Mouse (Mus musculus) bone marrow, adult 2 months (tissue): ENCODE results near the gene Ctbs. TPM values are rescaled to one million over a fixed set of nuclear protein-coding genes. Genes with fewer than 3 reads are reported as not detected.

ENCODE experiments used
- H3K27ac ChIP-seq: fragments of 200-500 bp; 2 replicates; pipeline ENCODE4 v1.5.1; 2012; ENCODE audit warnings: low read depth, mild to moderate bottlenecking, control low read depth, inconsistent platforms, low read length; ENCODE audit not compliant: control insufficient read depth, poor library complexity, insufficient read depth
- H3K4me1 ChIP-seq: fragments of 200-500 bp; 2 replicates; pipeline ENCODE4 v1.6.1; 2011; ENCODE audit warnings: low read length; ENCODE audit not compliant: control insufficient read depth, insufficient read depth
- H3K4me3 ChIP-seq: fragments of 200-500 bp; replicated peaks from 2 replicates; pipeline ENCODE3; 2011; ENCODE audit warnings: mild to moderate bottlenecking, low read depth, low read length, control low read depth; ENCODE audit not compliant: control insufficient read depth
- CTCF ChIP-seq: fragments of 200-500 bp; IDR thresholded peaks from 2 replicates; pipeline ENCODE4 v1.5.1; 2011; ENCODE audit warnings: low read length, control low read depth; ENCODE audit not compliant: control insufficient read depth, insufficient read depth
- POLR2A ChIP-seq: fragments of 200-500 bp; IDR thresholded peaks from 2 replicates; pipeline ENCODE4 v1.6.1; 2011; ENCODE audit warnings: low read depth, mild to moderate bottlenecking, control low read depth, low read length, borderline replicate concordance; ENCODE audit not compliant: control insufficient read depth
- WGBS: fragments of 180-500 bp; shearing (Covaris S2); methylation state at CpG from one replicate; pipeline ENCODE4 v1.1.7; 2018; 5-methylcytosine and 5-hydroxymethylcytosine counted together
- polyA plus RNA-seq: library from polyadenylated mRNA; stranded (reverse); fragments of >200 nt; gene quantifications from 2 replicates; pipeline ENCODE4 v1.2.4, GENCODE M21; 2011; ENCODE audit warnings: low replicate concordance; ENCODE audit not compliant: missing spikeins, insufficient read depth, insufficient read length

Gene Ctbs
- polyA plus RNA-seq, 1 experiment, result 3.3 TPM

DNA sequence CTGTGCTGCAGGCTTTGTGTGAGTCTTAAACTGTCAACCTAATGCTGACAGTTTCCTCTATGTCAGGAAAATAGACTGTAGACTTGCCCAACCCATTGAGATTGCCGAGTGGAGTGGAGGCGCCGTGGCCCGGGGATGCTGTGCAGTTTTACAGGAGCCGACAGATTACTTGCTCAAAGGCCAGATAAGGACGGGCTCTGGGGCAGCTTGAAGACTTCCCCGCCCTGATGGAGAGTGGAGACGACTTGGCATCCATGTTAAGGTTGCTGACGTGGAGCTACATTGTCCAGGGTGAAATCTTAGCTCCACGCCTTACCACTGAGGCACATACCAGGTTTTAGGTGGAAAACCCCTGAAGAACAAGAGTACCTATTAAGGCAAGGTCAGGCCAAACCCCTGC is 1.2 kb upstream of the Ctbs start:
- TF ChIP-seq POLR2A (no peak), CTCF (no peak)
- no peak overlapping the region for H3K27ac ChIP-seq
- WGBS, result 81% methylated on average over 10 of the region's 10 CpGs
- H3K4me3 ChIP-seq, result no peak overlapping the region
- H3K4me1 ChIP-seq, result no peaks in the 10 kb centered on the region; the same call in 1 of the 2 replicates

DNA sequence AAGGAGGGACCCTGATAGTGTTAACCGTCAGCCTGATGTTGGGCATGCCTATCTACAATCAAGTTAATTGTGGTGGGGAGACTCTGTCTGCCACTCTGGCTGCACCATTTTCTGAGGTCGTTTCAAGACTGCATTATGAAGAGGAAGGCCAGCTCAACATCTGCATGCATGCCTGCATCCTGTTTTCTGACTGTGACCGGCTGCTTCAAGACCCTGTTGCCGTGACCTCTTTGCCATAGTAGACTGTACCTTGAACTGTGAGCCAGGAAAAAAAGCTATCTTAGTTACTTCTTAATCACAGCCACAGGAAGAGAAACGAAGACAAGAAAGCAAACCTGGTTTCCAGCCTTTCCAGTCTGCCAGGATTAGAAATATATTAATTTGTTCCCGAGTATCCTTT is 626 bp upstream of the Ctbs start:
- TF ChIP-seq CTCF (no peak), POLR2A (no peak)
- WGBS, result 53% methylated on average over 6 of the region's 6 CpGs
- H3K27ac ChIP-seq, result no peak overlapping the region
- no peak overlapping the region for H3K4me3 ChIP-seq
- H3K4me1 ChIP-seq, result no peaks in the 10 kb centered on the region; the same call in 1 of the 2 replicates

DNA sequence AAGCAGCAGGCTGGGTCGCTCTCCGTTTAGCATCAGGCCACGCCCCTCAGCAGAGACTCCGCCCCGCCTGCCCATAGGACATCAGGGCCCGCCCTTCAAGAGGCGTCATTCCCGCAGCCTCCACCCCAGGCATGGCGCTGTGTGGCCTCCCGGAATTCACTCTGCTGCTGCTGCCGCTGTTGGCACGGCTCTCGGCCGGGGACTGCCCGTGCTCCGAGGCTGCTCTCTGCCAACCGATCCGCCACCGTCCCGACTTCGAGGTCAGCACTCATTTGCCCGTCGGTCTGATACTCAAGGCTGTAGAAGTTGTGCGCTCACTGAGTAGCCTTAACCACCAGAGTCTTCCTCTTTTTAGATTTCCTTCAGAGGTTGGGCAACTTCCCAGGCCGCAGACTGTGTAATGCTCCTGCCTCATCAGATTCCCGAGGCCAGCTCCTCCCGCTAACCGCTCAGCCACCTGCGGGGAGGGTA is 811 bp downstream of the Ctbs start:
- H3K27ac ChIP-seq, result peak overlapping the region; percentile 97
- TF ChIP-seq POLR2A (peak; percentile 97), CTCF (peak; percentile 42; the same call in 1 of the 2 replicates)
- H3K4me1 ChIP-seq, result no peaks in the 10 kb centered on the region; the same call in 1 of the 2 replicates
- H3K4me3 ChIP-seq, result peak overlapping the region; percentile 92
- under 1% methylated on average over 29 of the region's 29 CpGs for WGBS

DNA sequence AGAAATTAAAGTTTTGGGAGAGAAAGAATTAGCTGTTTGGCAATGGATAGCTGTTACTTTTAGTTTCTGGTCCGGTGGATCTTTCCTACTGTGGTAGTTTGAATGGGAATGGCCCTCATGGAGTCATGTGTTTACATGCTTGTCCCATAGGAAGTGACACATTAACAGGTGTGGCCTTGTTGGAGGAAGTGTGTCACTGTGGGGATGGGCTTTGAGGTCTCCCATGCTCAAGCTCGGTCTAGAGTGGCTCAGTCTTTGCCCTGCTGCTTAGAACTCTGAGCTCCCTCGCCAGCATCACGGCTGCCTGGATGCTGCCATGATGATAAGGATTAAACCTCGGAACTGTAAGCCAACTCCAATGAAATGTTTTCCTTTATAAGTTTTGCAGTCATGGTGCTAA is 1.8 kb downstream of the Ctbs start:
- TF ChIP-seq CTCF, result no peak
- no peak for TF ChIP-seq POLR2A
- WGBS, result 78% methylated on average over 5 of the region's 5 CpGs
- no peaks in the 10 kb centered on the region; the same call in 1 of the 2 replicates for H3K4me1 ChIP-seq
- H3K27ac ChIP-seq, result no peak overlapping the region
- no peak overlapping the region for H3K4me3 ChIP-seq

DNA sequence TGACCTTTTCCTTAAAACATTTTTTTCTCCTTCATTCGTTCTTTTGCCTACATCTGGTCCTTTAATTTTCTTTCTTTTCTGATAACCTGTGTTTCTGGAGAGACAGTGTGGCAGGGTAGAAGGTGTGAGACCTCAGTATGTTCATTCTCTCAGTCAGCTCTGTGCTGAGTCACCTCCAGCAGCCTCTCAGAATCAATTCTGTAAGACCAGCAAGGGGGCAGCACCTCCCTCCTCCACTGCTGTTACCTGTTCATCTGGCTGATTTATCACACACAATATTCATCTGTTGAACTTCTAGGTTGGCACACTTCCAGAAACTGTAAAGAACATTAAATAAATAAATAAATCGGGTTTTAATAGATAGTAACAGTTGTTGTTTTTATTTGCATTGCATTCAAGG is 13.3 kb downstream of the Ctbs start:
- WGBS, result 66% methylated on average over 2 of the region's 2 CpGs
- Histone ChIP-seq H3K4me1 (no peaks in the 10 kb centered on the region), H3K4me3 (no peak overlapping the region), H3K27ac (no peak overlapping the region)
- TF ChIP-seq CTCF (no peak), POLR2A (no peak)

DNA sequence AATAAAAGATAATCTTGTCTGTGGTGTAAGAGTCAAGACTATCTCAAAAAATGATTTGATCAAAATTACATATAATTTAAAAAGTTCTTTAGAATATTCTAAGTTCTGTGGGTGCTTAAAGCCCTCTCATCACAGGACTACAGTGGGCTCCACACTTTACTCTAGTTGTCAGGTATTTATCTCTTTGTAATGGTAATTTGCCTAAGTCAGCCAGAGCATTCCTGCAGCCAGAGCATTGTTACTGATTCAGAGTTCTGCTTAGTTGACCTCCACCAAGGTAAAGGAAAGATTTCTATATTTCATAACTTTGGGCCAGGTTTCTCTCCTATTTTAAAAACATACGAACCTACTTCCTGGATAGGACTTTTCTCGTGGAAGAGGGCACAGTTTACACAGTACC is 19.6 kb downstream of the Ctbs start:
- no peak for TF ChIP-seq POLR2A
- TF ChIP-seq CTCF, result no peak
- Histone ChIP-seq H3K4me1 (no peaks in the 10 kb centered on the region), H3K4me3 (no peak overlapping the region), H3K27ac (no peak overlapping the region)
- 68% methylated on average over 2 of the region's 2 CpGs for WGBS

DNA sequence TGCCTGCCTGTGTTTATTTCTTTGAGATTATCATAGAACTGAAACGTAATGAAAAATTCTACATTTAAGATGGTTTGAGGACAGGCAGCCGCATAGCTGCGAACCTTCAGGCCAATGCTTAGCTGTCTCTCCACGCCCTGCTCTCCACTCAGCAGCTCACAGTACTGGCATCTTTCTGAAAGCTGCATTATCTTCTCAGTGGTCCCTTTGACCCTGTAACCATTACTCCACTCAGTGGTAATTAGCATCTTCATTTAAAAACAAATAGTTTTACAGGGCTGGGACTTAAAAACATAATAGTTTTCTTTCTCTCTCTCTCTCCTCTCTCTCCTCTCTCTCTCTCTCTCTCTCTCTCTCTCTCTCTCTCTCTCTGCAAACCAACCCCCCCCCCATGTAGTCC is 23.1 kb downstream of the Ctbs start:
- WGBS, result 88% methylated on average over 4 of the region's 4 CpGs
- no peak overlapping the region for H3K27ac ChIP-seq
- H3K4me3 ChIP-seq, result no peak overlapping the region
- TF ChIP-seq POLR2A (no peak), CTCF (no peak)
- no peaks in the 10 kb centered on the region for H3K4me1 ChIP-seq

DNA sequence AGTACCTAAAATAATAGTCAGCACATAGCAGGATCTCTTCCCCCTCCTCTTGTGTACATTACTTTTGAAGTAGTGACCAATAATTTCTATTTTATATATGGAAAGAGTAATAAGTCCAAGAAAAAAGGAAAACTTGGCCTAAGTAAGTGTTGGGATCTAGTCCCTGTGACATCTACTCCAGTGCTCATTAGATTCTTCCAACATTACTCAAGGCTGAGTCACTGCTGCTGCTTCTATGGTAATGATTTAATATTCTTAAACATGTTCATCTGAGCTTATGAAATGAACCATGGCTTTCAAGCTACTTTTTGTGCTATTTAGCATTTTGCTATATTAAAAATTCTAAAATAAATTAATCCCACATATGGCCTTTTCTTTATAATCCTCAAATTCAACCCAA is 24.1 kb downstream of the Ctbs start:
- H3K4me3 ChIP-seq, result no peak overlapping the region
- H3K4me1 ChIP-seq, result no peaks in the 10 kb centered on the region
- TF ChIP-seq CTCF (no peak), POLR2A (no peak)
- no peak overlapping the region for H3K27ac ChIP-seq

DNA sequence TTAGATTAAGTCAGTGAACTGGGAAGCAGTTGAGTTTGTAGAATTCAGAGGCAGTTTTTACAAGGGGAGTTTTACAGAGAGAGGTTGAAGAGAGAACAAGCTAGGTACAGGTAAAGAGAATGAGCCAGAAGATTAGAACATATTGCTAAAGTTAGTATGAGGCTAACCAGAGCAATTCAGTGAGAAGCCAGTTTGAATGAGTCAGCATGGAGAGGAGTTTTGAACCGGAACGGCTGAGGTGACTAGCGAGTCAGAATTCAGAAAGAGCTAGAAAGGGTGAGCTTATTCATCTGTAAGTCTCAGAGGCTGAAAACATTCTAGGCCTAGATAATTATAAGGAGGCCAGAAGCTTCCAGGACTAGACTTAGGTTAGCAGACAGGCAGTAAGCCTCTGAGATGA is 24.8 kb downstream of the Ctbs start:
- Histone ChIP-seq H3K4me1 (no peaks in the 10 kb centered on the region), H3K27ac (no peak overlapping the region), H3K4me3 (no peak overlapping the region)
- TF ChIP-seq POLR2A (no peak), CTCF (no peak)
- 83% methylated on average over 3 of the region's 3 CpGs for WGBS
